Mouse (Mus musculus): ENCODE data around the gene Krt71.
A peak's percentile ranks its signal among the peaks of the same experiment; 100 is the strongest.
"Not testable (repeated sequence)": the region's sequence is repeated elsewhere in the genome, so short reads cannot be mapped to it uniquely, and the experiment has no call there.

The Krt71 gene

GRCm38 (mm10) chr15:101742711-101743110 is at the start of gene Krt71:
TSS of gene Krt71 (minus strand) at chr15:101743109.
- no peak for DNase-seq (ENCODE audit: low read depth)

DNA sequence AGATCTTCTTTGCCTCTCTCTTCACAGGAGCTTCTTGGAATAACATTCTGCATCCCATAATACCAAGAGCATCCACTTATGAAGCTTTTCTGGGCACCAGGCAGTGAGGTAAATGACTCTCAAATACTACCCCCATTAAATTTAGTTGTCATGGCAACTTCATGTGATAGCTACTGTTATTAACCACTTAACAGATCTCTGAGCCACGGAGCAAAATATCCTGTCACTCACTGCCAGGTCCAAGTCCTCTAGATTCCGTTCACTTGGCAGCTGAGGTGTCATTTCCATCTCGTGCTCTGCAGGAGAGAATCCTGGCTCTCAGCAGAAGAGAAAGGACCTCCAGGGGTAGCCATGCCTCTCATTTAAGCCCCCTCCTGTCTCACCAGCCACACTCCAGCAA is 48.0 kb upstream of the Krt71 start:
- DNase-seq (ENCODE audit: low read depth), result no peak

DNA sequence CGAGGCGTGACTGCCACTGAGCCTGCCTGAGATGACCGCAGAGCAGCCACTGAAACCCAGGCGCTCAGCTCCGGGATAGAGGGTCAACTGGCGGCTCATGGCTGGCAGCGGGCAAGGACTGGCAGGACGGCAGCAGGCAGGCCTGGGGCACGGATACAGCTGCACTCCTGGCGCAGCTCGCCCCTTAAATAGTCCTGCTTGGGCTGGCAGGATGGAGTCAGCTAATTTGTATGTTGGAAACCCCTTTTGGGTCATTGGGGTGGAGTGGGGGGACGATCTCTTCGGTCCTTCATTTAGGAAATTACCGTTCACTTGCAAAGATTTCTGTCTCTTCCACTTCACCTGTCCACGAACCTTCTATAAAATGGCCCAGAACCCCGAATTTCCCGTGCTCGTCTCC is 43.5 kb upstream of the Krt71 start, which contains the start of gene Krt72:
Krt72 (minus strand) TSS at position 101 of the 400 bp plus-strand sequence.
- DNase-seq (ENCODE audit: low read depth), result no peak

GRCm38 (mm10) chr15:101773420-101773819 is 30.5 kb upstream of the Krt71 start:
- no peak for DNase-seq (ENCODE audit: low read depth)

DNA sequence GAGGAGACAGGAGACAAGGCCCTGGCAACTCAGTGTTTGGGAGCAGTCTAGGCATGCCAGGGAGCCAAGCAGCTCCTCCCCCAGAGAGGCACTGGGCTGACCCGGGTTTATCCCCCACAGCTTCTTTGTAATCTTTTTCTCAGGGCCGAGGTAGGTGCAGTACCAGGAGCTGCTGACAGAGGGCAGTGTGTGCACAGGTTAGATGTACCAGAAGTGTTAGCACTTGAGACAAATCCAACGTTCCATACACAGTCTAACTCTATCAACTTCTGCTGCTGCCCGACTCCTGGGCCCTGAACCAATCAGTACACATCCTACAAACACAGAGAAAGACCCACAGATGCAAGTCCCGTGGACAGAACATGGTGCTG is 29.8 kb upstream of the Krt71 start:
- DNase-seq (ENCODE audit: low read depth), result peak; percentile 69

GRCm38 (mm10) chr15:101772080-101772710 is 29.3 kb upstream of the Krt71 start:
- DNase-seq (ENCODE audit: low read depth), result no peak

GRCm38 (mm10) chr15:101770226-101770625 is 27.3 kb upstream of the Krt71 start:
- DNase-seq (ENCODE audit: low read depth), result no peak

DNA sequence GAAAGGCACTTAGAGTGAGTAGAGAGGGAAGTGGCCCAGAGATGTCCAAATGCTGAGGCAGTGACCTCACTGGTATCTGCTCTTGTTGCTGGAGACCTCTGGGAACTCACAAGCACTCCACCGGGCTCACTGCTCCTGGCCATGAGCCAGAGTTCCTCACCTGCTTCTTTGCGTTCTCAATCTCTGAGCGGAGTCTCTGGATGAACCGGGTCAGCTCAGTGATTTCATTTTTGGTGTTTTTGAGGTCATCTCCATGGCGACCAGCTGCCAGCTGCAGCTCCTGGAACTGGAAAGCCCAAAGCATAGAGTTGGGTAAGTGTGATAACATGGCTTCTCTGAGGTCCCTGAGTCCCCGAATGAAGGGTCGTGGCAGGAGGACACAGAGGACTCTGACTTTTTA is 5.1 kb downstream of the Krt71 start:
- DNase-seq (ENCODE audit: low read depth), result no peak

- no peak for DNase-seq (ENCODE audit: low read depth)
These were observed 12.3 kb downstream of the Krt71 start for GRCm38 (mm10) chr15:101730653-101731052.

DNA sequence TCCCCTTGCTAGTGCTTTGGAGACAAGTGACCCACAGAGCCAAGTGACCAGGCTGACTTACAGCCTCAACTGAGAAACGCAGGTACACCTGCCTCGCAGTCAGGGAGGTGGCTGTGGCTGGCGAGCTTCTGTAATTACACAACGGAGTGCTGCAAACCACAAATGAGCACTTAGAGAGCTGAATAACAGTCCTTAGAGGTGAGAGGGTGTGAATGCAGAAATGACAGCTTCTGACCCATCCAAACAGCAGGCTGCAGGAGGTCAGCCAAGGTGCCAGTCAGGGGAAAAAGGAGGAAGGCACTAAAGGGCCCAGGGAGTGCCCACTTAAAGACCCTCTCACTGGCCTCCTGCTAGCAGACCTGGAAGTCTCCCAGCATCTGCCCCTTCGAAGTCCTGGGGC is 18.2 kb downstream of the Krt71 start:
- DNase-seq (ENCODE audit: low read depth), result no peak

- no peak for DNase-seq (ENCODE audit: low read depth)
These were observed 27.1 kb downstream of the Krt71 start for GRCm38 (mm10) chr15:101715831-101716230.

DNA sequence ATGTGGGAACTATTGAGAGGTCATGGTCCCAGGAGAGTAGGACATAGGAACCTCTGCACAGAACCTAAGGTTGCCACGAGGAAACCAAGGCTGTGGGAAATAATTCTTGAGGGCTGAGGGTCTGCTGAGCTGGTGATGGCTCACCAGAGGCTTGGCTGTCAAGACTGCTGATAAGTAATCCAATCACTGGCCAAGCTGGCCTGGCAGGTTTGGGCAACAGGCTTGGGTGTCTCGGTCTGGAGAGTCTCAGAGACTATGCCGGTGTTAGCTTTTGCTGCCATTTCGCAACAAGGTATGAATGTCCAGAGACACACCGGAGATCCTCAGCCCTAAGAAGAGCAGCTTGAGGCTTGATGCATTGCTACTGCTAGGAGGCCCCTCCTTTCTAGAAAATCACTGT is 28.6 kb downstream of the Krt71 start:
- DNase-seq (ENCODE audit: low read depth), result no peak

- no peak for DNase-seq (ENCODE audit: low read depth)
These were observed 29.2 kb downstream of the Krt71 start for GRCm38 (mm10) chr15:101713731-101714130.

DNA sequence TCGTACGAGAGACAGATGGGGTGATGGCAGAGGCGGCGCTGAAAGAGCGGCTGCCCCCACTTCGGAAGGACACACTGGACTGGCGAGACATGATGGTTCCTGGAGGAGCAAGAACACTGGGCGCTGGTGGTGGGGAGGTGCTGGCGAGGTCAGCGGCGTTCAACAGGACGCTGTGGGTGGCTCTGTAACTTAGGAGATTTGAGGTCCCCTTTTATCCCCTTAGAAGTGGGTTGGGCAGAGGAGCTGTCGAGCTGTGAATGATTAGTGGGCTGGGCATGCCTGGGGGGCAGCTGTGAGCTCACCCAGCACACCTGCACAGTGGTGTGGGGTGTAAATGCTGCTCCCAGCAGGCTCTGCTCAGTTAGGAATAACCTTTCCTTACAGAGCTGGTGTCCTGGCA is 30.2 kb downstream of the Krt71 start, which contains the start of gene Krt5:
Krt5 (minus strand) TSS at position 179 of the 400 bp plus-strand sequence.
- DNase-seq (ENCODE audit: low read depth), result no peak

GRCm38 (mm10) chr15:101708683-101709082 is 34.2 kb downstream of the Krt71 start:
- no peak for DNase-seq (ENCODE audit: low read depth)

- no peak for DNase-seq (ENCODE audit: low read depth)
These were observed 35.5 kb downstream of the Krt71 start for GRCm38 (mm10) chr15:101707454-101707853.

DNA sequence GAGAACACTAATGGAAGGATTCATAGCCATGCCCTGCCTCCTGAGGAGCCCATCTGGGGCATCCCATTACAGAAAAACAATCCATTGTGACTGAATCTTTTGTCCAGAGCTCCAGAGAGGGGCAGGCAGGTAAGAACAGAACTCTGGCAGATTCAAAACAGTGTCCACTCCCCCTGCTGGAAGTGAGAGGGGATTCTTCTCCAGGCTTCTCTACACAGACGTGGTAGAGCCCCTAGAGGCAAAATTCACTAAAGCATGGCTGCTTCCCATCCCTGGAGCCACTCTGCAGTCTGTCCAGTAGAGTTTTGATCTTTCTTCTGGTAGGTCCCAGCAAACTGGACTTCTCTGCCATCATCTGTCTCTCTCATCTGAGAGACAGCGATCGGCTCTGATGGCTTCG is 38.8 kb downstream of the Krt71 start:
- DNase-seq (ENCODE audit: low read depth), result no peak

DNA sequence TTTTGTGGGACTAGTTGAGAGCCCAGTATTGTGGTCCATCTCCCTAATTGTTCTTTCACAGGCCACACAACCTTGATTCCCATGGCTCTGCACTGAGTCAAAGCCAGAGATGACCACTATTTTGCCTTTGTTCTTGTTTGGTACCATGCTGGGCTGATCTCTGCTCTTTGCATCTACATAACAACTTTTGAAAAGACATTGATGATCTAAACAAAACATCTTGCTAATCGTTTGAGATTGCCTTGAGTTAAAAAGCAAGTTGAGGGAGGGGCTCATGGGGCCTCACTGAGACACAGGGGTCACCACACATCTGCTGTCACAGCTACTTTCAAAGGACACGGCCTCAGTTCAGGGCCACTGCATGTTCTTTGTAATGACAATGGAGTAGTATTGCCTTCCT is 40.5 kb downstream of the Krt71 start:
- DNase-seq (ENCODE audit: low read depth), result no peak

DNA sequence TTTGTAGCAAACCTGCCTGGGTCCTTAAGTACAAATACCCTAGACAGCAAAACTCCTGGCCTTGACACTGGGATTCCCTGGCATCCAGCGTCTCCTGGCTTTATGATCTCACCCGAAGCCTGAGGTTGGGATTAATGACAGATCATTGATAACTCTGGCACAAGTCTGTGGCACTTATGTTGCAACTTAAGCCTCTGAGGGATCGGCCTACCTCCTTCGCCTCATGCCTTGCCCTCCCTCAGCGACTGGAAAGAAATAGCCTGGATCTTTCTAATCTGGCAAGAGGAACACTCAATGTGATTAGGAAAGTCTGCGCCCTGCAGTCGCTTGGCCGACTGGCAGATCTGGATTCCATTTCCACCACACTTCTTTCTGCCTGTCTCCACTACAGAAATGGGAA is 43.0 kb downstream of the Krt71 start:
- DNase-seq (ENCODE audit: low read depth), result no peak

- DNase-seq (ENCODE audit: low read depth), result no peak
These were observed 43.7 kb downstream of the Krt71 start for GRCm38 (mm10) chr15:101699192-101699591.

DNA sequence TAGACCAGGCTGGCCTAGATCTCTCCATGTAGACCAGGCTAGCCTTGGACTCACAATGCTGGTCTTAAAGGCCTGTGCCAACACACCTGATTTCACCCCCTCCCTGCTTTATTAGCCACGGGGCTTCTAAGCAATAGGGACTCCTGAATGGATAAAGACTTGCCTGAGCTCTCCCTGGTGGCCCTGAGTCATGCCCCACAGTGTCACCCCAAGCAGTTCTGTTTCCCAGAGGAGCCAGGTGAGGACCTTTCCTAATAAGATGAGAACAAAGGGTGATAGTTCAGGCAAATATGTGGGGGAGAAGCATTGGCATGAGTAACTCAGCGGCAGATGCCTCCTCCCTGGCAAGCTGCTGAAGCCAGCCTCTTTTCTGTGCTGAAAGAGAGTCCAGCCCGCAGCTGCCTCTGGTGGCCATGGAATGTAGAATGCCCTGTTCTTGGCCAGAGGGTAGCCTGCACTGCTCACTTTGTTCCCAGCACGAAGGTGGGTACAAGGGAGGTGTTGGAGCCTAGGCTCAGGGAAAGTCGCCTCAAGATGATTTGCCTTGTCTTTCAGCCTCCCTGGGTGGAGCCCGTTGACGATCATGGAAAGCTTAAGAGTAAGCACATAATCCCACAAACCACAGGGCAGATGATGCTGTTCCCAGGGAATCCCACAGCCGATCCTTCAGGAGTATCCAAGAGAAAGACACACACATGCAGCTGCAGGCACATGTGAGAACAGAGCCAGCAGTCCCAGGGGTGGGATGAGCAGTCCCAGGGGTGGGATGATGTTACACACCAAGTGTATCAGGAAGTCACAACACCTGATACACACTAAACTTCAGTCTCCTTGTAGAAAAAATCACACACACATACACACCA is 45.4 kb downstream of the Krt71 start:
- no peak for DNase-seq (ENCODE audit: low read depth)

DNA sequence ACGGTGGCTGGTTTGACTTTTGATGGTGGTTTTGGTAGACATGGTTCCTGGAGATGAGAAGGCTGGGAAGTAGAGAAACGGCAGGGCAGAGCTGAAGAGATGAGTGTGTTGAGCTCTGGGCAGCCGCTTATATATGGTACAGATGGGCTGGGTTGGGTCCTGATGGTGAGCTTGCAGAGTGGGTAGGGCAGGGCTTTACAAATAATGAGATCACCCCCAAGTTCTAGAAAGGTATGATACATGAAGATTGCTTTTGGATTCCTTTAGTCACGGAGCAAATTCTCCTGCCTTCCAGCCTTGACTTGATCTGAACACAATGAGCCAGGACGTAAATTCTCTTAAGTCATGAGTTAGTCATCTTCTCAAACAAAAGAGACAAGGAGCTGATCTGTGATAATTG is 48.7 kb downstream of the Krt71 start, which contains the start of gene Krt6a:
Krt6a (minus strand) TSS at position 101 of the 400 bp plus-strand sequence.
- DNase-seq (ENCODE audit: low read depth), result no peak

DNA sequence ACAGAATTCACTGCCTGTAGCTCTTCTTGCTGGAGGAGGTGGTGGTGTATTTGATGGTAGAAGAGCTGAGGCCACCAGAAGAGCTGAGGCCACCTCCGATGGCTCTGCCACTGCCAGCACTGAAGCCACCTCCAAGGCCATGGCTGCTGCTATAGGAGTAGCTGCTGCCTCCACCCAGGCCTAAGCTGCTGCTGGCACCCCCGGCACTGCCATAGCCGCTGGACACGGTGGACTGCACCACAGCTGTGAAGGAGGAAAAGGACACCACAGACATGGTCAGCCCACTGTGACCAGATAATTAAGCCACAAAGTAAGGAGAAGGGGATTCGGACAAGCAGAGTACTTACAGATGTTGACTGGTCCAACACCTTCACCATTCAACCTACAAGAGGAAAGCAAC is 52.4 kb downstream of the Krt71 start:
- not testable (repeated sequence) for DNase-seq (ENCODE audit: low read depth)
